Mouse (Mus musculus): Measurements from ENCODE around the gene Eps15.

DNA sequence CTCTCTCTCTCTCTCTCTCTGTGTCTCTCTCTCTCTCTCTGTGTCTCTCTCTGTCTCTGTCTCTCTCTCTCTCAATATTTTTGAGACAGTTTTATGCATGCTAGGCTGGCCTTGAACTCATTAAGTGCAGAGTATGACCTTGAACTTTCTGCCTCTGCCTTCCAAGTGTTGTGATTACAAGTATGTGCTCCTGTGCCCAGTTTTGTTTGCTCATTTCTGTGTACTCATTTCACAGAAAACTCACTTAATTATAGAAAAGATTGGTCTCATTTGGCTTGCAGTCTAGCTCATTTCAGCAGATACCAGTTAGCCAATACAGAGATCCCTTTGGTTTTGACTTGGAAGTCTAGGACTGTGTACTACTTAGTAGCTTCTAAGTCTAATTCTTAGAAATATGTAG lies 19.1 kb downstream of the Eps15 start:
- TF ChIP-seq CTCF (IDR thresholded peaks at IDR 0.05; ENCODE audit: borderline replicate concordance, insufficient read depth, low read depth, low read length) (no peak), POLR2A (IDR thresholded peaks at IDR 0.05; ENCODE audit: borderline replicate concordance, insufficient read depth, low read length) (no peak)

Measured in cerebellum, adult 2 months (tissue).